Mouse (Mus musculus) heart, embryonic 15.5 days (tissue): ENCODE measurements around the gene Ms4a18. TPM values are rescaled to one million over a fixed set of nuclear protein-coding genes. Genes with fewer than 3 reads are reported as not detected.

Experiments
- ATAC-seq: fragments of 200-750 bp; cut with Nextera tagmentation; replicated peaks from 2 replicates; pipeline ENCODE4 v1.8.0; 2017; ENCODE audit warnings: low read depth, moderate TSS enrichment; ENCODE audit not compliant: insufficient number of reproducible peaks, insufficient read depth, low FRiP score
- H3K27ac ChIP-seq: fragments of 300-500 bp; sonication (generic); 2 replicates; pipeline ENCODE4 v1.5.1; 2015; ENCODE audit warnings: mild to moderate bottlenecking, inconsistent platforms
- H3K27me3 ChIP-seq: fragments of 300-500 bp; sonication (generic); 2 replicates; pipeline ENCODE4 v1.6.1; 2015; ENCODE audit warnings: inconsistent platforms
- H3K36me3 ChIP-seq: fragments of 300-500 bp; sonication (generic); 2 replicates; pipeline ENCODE4 v1.6.1; 2015; ENCODE audit warnings: mild to moderate bottlenecking, inconsistent platforms
- H3K4me1 ChIP-seq: fragments of 300-500 bp; sonication (generic); replicated peaks from 2 replicates; pipeline ENCODE4 v1.6.1; 2015; ENCODE audit warnings: inconsistent platforms
- H3K4me2 ChIP-seq: fragments of 300-500 bp; sonication (generic); 2 replicates; pipeline ENCODE4 v1.6.1; 2015; ENCODE audit warnings: inconsistent platforms, mild to moderate bottlenecking, moderate library complexity
- H3K4me3 ChIP-seq: fragments of 300-500 bp; sonication (generic); 2 replicates; pipeline ENCODE4 v1.5.1; 2015; ENCODE audit warnings: mild to moderate bottlenecking, inconsistent platforms
- H3K9ac ChIP-seq: fragments of 300-500 bp; sonication (generic); 2 replicates; pipeline ENCODE4 v1.6.1; 2015; ENCODE audit warnings: mild to moderate bottlenecking, inconsistent platforms
- H3K9me3 ChIP-seq: fragments of 300-500 bp; sonication (generic); replicated peaks from 2 replicates; pipeline ENCODE4 v1.6.1; 2016; ENCODE audit warnings: inconsistent platforms
- WGBS: fragments of 180-500 bp; shearing (Covaris S2); methylation state at CpG from one replicate; pipeline ENCODE4 v1.1.7; 2015; ENCODE audit warnings: mixed read lengths; 5-methylcytosine and 5-hydroxymethylcytosine counted together
- polyA plus RNA-seq: library from polyadenylated mRNA; unstranded; fragments of >200 nt; fragmentation: Nextera tagmentation; extraction: Ambion mirVana; gene quantifications from 2 replicates; pipeline ENCODE4 v1.2.1, GENCODE M21; 2015

Ms4a18 gene
- polyA plus RNA-seq, 1 experiment from 2014 or later, result not detected

DNA sequence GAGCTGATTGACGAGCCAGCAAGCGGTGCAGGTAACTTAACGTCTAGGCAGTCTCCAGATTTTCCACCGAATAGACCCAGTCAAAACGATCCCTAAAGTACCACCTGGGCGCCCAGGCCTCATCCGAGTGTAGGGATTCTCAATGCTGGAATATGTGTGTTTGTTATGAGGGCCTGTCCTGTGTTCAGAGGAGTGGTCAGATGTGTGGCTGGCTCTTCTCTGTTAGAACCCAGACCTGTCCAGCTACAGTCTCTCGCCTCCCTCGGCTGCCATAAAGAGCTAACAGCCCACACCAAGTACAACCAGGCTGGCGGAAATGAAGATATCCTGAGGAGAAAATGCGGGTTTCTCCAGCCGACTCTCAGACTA, 57.9 kb downstream of the Ms4a18 start:
- Histone ChIP-seq H3K36me3 (no peaks in the 10 kb centered on the region), H3K4me3 (no peak overlapping the region), H3K27me3 (peaks cover 16% of the 10 kb centered on the region), H3K9me3 (no peaks in the 10 kb centered on the region), H3K27ac (no peak overlapping the region), H3K4me2 (no peak overlapping the region), H3K4me1 (peaks cover 8% of the 10 kb centered on the region), H3K9ac (no peak overlapping the region)
- no peak for ATAC-seq
- WGBS, result 42% methylated on average over 12 of the region's 12 CpGs

DNA sequence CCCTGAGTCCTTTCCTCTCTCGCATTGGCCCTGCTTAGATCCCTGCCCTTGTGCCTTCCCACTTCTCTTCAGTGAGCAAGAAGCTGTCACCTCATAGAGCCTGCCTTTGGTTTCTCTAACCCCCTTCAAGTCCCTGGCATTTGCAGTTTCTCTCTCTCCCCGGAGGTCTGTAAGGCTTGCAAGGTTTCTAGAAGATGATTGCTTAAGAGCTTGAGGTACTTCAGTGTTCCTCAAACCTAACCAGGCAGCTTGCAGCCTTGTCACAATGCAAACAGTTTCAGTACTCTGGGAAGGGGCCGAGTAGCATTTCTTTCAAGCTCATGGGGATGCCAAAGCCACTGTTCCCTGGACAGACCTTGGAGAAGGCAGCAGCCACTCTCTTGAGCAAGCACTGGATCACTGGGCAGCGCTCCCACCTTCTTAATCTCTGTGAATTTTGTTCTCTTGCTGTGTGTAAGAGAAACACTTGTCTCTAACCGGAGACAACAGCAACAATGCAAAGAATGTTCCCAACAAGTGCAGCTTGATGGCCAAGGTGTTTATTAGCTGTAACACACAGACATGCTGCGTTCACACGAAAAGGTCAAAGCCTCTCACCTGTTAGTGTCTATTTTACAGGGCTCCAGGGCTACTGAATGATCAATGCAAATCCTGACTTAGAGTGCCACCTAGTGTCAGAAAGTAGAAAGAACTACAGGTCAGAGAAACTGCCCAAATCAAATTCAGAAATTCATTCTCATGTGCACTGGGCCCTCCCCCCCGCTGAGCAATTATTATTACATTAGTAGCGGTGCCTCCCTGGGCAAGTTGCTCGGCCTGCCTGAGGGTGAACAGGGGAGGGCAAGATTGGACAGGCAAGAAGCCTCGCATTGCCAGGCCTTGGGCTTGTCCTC, 58.5 kb downstream of the Ms4a18 start:
- WGBS, result 29% methylated on average over 11 of the region's 11 CpGs
- peaks cover 10% of the 10 kb centered on the region for H3K27me3 ChIP-seq
- 0 out of 2 replicates have a peak, but pooled peaks have one; percentile 55 for ATAC-seq
- H3K4me1 ChIP-seq, result peaks cover 8% of the 10 kb centered on the region
- no peak overlapping the region for H3K4me3 ChIP-seq
- H3K9ac ChIP-seq, result no peak overlapping the region
- H3K4me2 ChIP-seq, result no peak overlapping the region
- no peaks in the 10 kb centered on the region for H3K36me3 ChIP-seq
- H3K9me3 ChIP-seq, result no peaks in the 10 kb centered on the region
- H3K27ac ChIP-seq, result peak overlapping the region; percentile 20; the same call in 1 of the 2 replicates

DNA sequence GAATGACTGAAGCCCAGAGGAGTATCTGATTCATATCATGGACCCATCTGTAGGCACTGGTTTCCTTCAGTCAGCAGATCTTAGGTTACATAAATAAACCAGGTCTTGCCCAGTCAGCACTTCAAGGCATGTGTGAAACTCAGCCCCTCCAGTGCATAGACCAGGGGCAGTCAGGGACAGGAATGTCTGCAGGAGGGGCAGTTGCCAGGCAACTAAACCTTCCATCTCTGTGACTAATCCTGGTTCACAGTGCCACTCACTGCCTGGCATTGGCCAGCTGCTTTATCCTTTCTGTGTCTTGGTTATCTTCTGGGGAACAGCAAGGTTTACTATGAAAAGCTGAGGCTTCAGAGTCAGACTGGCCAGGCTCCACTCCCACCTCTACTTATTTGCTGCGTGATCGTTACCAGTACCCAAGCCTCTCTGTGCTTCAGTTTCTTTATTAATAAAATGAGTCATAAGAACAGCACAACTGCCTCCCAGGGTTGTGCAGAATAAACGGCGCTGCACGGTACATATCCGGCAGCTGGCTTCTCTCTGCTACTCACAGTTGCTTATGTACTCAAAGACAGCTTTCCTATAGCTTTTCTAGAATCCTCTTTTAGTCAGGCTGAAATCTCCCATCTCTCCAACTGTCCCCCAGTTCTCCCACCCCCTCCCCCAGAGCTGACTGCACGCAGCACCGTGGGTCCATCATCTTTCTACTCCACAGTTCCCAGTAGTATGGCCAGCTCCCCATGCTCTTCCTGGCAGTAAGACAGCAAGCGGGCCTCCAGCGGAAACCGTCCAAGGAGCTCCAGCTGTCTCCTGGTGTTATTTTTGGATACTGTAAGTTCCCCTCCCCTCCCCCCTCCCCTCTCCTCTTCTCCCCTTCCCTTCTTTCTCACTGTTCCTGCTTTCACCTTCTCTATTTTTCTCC, 65.6 kb downstream of the Ms4a18 start:
- H3K36me3 ChIP-seq, result no peaks in the 10 kb centered on the region
- no peak overlapping the region for H3K9ac ChIP-seq
- H3K4me1 ChIP-seq, result peaks cover 35% of the 10 kb centered on the region
- ATAC-seq, result peak; percentile 63
- peak overlapping the region; percentile 35 for H3K4me2 ChIP-seq
- H3K27me3 ChIP-seq, result no peaks in the 10 kb centered on the region; the same call in 1 of the 2 replicates
- WGBS, result 32% methylated on average over 11 of the region's 11 CpGs
- no peak overlapping the region for H3K4me3 ChIP-seq
- peak overlapping the region; percentile 73 for H3K27ac ChIP-seq
- no peaks in the 10 kb centered on the region for H3K9me3 ChIP-seq

DNA sequence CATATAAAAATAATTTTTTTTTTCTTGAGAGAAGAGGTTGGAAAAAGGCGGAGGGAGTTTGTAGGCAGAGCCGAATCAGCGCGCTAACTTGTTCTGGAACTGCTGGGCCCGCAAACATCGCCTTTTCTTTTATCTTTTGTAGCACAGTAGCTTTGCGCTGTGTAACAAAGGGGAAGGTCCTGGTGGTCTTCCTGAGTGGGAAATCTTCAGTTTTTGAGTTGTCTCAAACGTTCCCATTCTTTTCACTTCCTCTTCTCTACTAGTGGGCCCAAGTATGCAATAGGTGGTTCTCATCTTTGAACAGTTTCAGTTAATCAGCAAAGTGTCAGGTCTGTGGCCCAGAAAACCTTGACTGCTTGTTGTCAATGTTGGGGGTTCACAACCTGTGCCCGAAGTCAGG, 68.3 kb downstream of the Ms4a18 start:
- Histone ChIP-seq H3K9me3 (no peaks in the 10 kb centered on the region), H3K4me1 (peaks cover 47% of the 10 kb centered on the region), H3K27me3 (no peaks in the 10 kb centered on the region), H3K9ac (no peak overlapping the region), H3K4me3 (peak overlapping the region; percentile 68), H3K36me3 (peaks cover 7% of the 10 kb centered on the region), H3K4me2 (peak overlapping the region; percentile 99), H3K27ac (peak overlapping the region; percentile 35)
- no peak for ATAC-seq
- 31% methylated on average over 9 of the region's 9 CpGs for WGBS

DNA sequence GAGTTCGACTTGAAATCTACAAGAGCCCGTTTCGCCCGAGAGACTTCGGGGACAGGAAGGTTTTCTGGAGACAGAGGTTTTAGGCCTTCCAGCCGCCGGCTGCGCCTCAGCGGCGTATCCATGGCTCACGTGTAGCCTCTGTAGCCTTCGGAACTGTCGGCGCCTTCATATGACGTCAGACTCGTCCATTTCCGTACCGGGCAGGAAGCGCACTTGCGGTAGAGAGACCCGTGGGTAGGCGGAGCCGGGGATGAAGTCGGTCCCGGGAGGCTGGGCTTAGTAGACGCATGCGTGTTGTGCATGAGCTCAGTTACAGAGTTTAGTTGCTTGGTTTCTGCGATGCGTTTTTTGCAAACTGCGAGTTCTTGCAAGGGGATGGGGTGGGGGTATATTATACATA, 68.7 kb downstream of the Ms4a18 start, which contains the start of gene Ccdc86:
Gene Ccdc86 (minus strand): TSS at position 155 of the 400 bp plus-strand sequence.
- no peaks in the 10 kb centered on the region for H3K9me3 ChIP-seq
- peak within 1 kb of the TSS; percentile 68 for H3K4me3 ChIP-seq
- H3K27me3 ChIP-seq, result no peaks in the 10 kb centered on the region
- peak within 1 kb of the TSS; percentile 35 for H3K27ac ChIP-seq
- WGBS, result 0% methylated on average over 30 of the region's 30 CpGs
- peak within 1 kb of the TSS; percentile 79 for H3K9ac ChIP-seq
- ATAC-seq, result peak; percentile 94
- H3K36me3 ChIP-seq, result peaks cover 12% of the 10 kb centered on the region
- H3K4me1 ChIP-seq, result peaks cover 47% of the 10 kb centered on the region
- H3K4me2 ChIP-seq, result peak within 1 kb of the TSS; percentile 99

DNA sequence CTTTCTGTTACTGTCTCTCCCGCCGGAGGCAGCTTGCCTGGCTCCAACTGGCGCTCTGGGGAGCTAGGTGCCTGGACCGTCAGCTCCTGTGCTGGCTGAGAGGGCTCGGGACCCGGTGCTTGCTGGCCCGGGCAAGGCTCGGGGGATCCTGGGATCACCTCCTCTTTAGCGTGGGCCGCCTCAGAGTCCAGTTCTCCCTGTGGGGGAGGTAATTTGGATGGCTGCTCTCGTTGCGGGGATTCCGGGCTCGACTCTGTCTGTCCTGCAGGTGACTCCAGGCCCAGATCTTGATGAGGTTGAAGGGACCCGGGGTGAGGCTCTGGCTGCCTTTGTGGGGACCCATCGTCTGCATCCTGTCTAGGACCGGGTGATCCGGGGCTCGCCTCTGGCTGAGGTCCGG, 69.4 kb downstream of the Ms4a18 start:
- Histone ChIP-seq H3K9ac (peak overlapping the region; percentile 79), H3K36me3 (peaks cover 19% of the 10 kb centered on the region), H3K27me3 (no peaks in the 10 kb centered on the region), H3K27ac (no peak overlapping the region), H3K4me2 (peak overlapping the region; percentile 99), H3K9me3 (no peaks in the 10 kb centered on the region), H3K4me3 (peak overlapping the region; percentile 68), H3K4me1 (peaks cover 47% of the 10 kb centered on the region)
- WGBS, result 0% methylated on average over 20 of the region's 20 CpGs
- no peak for ATAC-seq

DNA sequence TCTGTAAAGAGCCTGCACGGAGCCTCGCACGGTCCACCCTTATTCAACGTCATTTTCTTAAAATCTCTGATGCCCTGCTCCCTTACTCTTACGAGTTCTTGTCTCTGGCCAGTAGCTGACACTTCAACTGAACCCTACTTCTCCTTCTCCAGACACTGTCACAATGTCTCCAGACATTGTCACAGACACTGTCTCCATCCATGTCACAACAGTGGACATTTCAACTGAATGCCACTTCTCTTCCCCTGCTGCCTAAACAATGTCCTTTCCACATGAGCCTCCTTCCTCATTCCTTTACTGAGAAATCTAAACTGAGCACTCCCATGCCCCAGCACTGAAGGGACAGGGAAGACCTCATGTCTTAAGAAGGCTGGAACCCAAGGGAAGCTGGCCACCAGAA, 70.6 kb downstream of the Ms4a18 start:
- no peak overlapping the region for H3K27ac ChIP-seq
- WGBS, result 87% methylated on average over 5 of the region's 5 CpGs
- no peak for ATAC-seq
- H3K9ac ChIP-seq, result peak overlapping the region; percentile 79; the same call in 1 of the 2 replicates
- no peaks in the 10 kb centered on the region for H3K27me3 ChIP-seq
- H3K4me2 ChIP-seq, result peak overlapping the region; percentile 99
- H3K36me3 ChIP-seq, result peaks cover 31% of the 10 kb centered on the region
- no peaks in the 10 kb centered on the region for H3K9me3 ChIP-seq
- H3K4me3 ChIP-seq, result peak overlapping the region; percentile 68
- peaks cover 40% of the 10 kb centered on the region for H3K4me1 ChIP-seq

Other genes starting within 250 kb of the Ms4a18 start
- gene Cd6, start 188.0 kb downstream of the Ms4a18 start, polyA plus RNA-seq, result 0.56 TPM in 1 of 2 replicates, not detected in the other
- 0.30 and 0.99 TPM in 2 replicates for gene Slc15a3, start 178.3 kb downstream of the Ms4a18 start, polyA plus RNA-seq
- gene Tmem132a, start 148.1 kb downstream of the Ms4a18 start, polyA plus RNA-seq, result 40.8 and 48.7 TPM in 2 replicates
- gene Tmem109, start 136.0 kb downstream of the Ms4a18 start, polyA plus RNA-seq, result 93.2 and 106 TPM in 2 replicates
- gene Prpf19, start 122.8 kb downstream of the Ms4a18 start, polyA plus RNA-seq, result 29.4 and 31.2 TPM in 2 replicates
- not detected in 2 replicates for gene Zp1, start 97.4 kb downstream of the Ms4a18 start, polyA plus RNA-seq
- gene Ptgdr2, start 80.9 kb downstream of the Ms4a18 start, polyA plus RNA-seq, result 0.06 and 0.25 TPM in 2 replicates
- gene Ccdc86, start 68.8 kb downstream of the Ms4a18 start, polyA plus RNA-seq, result 15.3 and 17.0 TPM in 2 replicates
- not detected in 2 replicates for gene Ms4a10, start 43.4 kb downstream of the Ms4a18 start, polyA plus RNA-seq
- gene Ms4a15, start 24.8 kb downstream of the Ms4a18 start, polyA plus RNA-seq, result not detected in 2 replicates
- gene Ms4a8a, start 63.1 kb upstream of the Ms4a18 start, polyA plus RNA-seq, result 0.11 TPM in 1 of 2 replicates, not detected in the other
- gene 1700017D01Rik, start 112.8 kb upstream of the Ms4a18 start, polyA plus RNA-seq, result not detected in 2 replicates
- not detected in 2 replicates for gene 1700025F22Rik, start 147.3 kb upstream of the Ms4a18 start, polyA plus RNA-seq
- gene Ms4a13, start 178.7 kb upstream of the Ms4a18 start, polyA plus RNA-seq, result not detected in 2 replicates
- not detected in 2 replicates for gene Ms4a12, start 214.4 kb upstream of the Ms4a18 start, polyA plus RNA-seq
- gene Ms4a1, start 248.2 kb upstream of the Ms4a18 start, polyA plus RNA-seq, result not detected in 2 replicates